Mouse (Mus musculus) limb, embryonic 14.5 days (tissue): ENCODE results near the gene Pacs1. TPM values are rescaled to one million over a fixed set of nuclear protein-coding genes. Genes with fewer than 3 reads are reported as not detected.

ENCODE experiments used
- ATAC-seq: fragments of 200-750 bp; cut with Nextera tagmentation; 2 replicates; pipeline ENCODE4 v1.8.0; 2017; ENCODE audit warnings: low read depth, moderate number of reproducible peaks, moderate TSS enrichment; ENCODE audit not compliant: low FRiP score
- DNase-seq: peaks from one replicate; pipeline ENCODE4 v3.0.0-alpha.2; 2015; ENCODE audit warnings: low spot score
- H3K27ac ChIP-seq: fragments of 300-500 bp; sonication (generic); replicated peaks from 2 replicates; pipeline ENCODE4 v1.5.1; 2014; ENCODE audit warnings: low read depth, mild to moderate bottlenecking, low read length, moderate library complexity, mixed read lengths
- H3K27me3 ChIP-seq: fragments of 300-500 bp; sonication (generic); 2 replicates; pipeline ENCODE4 v1.6.1; 2014; ENCODE audit warnings: low read length, mixed read lengths; ENCODE audit not compliant: control insufficient read depth, insufficient read depth
- H3K36me3 ChIP-seq: fragments of 300-500 bp; sonication (generic); 2 replicates; pipeline ENCODE4 v1.6.1; 2014; ENCODE audit warnings: mild to moderate bottlenecking, low read length, moderate library complexity, mixed read lengths; ENCODE audit not compliant: control insufficient read depth, insufficient read depth
- H3K4me1 ChIP-seq: fragments of 300-500 bp; sonication (generic); 2 replicates; pipeline ENCODE4 v1.6.1; 2014; ENCODE audit warnings: antibody characterized with exemption, low read length, mixed read lengths; ENCODE audit not compliant: control insufficient read depth, insufficient read depth
- H3K4me2 ChIP-seq: fragments of 300-500 bp; sonication (generic); replicated peaks from 2 replicates; pipeline ENCODE4 v1.6.1; 2014; ENCODE audit warnings: low read depth, mild to moderate bottlenecking, low read length, moderate library complexity; ENCODE audit not compliant: severe bottlenecking
- H3K4me3 ChIP-seq: fragments of 300-500 bp; sonication (generic); replicated peaks from 2 replicates; pipeline ENCODE4 v1.5.1; 2014; ENCODE audit warnings: low read length
- H3K9ac ChIP-seq: fragments of 300-500 bp; sonication (generic); 2 replicates; pipeline ENCODE4 v1.6.1; 2014; ENCODE audit warnings: mild to moderate bottlenecking, low read depth, low read length, moderate library complexity; ENCODE audit not compliant: severe bottlenecking
- H3K9me3 ChIP-seq: fragments of 300-500 bp; sonication (generic); 2 replicates; pipeline ENCODE4 v1.6.1; 2016; ENCODE audit warnings: low read length; ENCODE audit not compliant: control insufficient read depth
- POLR2A ChIP-seq: fragments of 200-500 bp; IDR thresholded peaks from 2 replicates; pipeline ENCODE4 v1.8.0; 2012; ENCODE audit warnings: inconsistent platforms, mild to moderate bottlenecking, moderate library complexity, borderline replicate concordance; ENCODE audit not compliant: insufficient read depth, insufficient read length; ENCODE audit errors: extremely low read depth
- WGBS: fragments of 180-500 bp; shearing (Covaris S2); extraction: QIAGEN DNeasy Blood & Tissue Kit; methylation state at CpG from one replicate; pipeline ENCODE4 v1.1.7; 2014; 5-methylcytosine and 5-hydroxymethylcytosine counted together
- polyA plus RNA-seq, 2 experiments: library from polyadenylated mRNA; depleted of rRNA in 1 of 2; stranded (reverse) in 1 of 2; unstranded in 1 of 2; fragments of >200 nt; fragmentation: Nextera tagmentation in 1 of 2; extraction: Ambion mirVana in 1 of 2; gene quantifications; 2 replicates each; pipeline versions ENCODE4 v1.2.1 to v1.2.3; 2012 to 2014

Pacs1 gene
- polyA plus RNA-seq, 2 experiments: 30.7 to 42.0 TPM

- Histone ChIP-seq H3K4me1 (peaks cover 7% of the 10 kb centered on the region), H3K27me3 (no peaks in the 10 kb centered on the region)
- DNase-seq: peak; percentile 21
Measured at GRCm38 (mm10) chr19:5302455-5302854, 29.5 kb upstream of the Pacs1 start.

GRCm38 (mm10) chr19:5300588-5300987 lies 27.7 kb upstream of the Pacs1 start:
- DNase-seq (no peak), ATAC-seq (no peak)
- Histone ChIP-seq H3K4me2 (no peak overlapping the region), H3K4me1 (peaks cover 12% of the 10 kb centered on the region), H3K9ac (no peak overlapping the region), H3K36me3 (0 out of 2 replicates have a peak, but pooled peaks cover under 1% of the 10 kb centered on the region), H3K9me3 (no peaks in the 10 kb centered on the region), H3K27ac (no peak overlapping the region), H3K4me3 (no peak overlapping the region), H3K27me3 (no peaks in the 10 kb centered on the region)
- no peak for TF ChIP-seq POLR2A
- WGBS: 73% methylated on average over 6 of the region's 6 CpGs

More at GRCm38 (mm10) chr19:5302455-5302854, 29.5 kb upstream of the Pacs1 start:
- WGBS: 30% methylated on average over 4 of the region's 4 CpGs
- Histone ChIP-seq H3K4me3 (no peak overlapping the region), H3K4me2 (no peak overlapping the region), H3K9ac (no peak overlapping the region), H3K27ac (no peak overlapping the region), H3K36me3 (peaks cover 11% of the 10 kb centered on the region; the same call in 1 of the 2 replicates), H3K9me3 (no peaks in the 10 kb centered on the region)
- no peak for ATAC-seq
- no peak for TF ChIP-seq POLR2A

- no peaks in the 10 kb centered on the region for H3K9me3 ChIP-seq
- TF ChIP-seq POLR2A: no peak
- H3K36me3 ChIP-seq: peaks cover under 1% of the 10 kb centered on the region
- no peak within 1 kb of the TSS for H3K27ac ChIP-seq
- peak within 1 kb of the TSS; percentile 45 for H3K4me3 ChIP-seq
- WGBS: 6% methylated on average over 32 of the region's 32 CpGs
- 0 out of 2 replicates have a peak, but pooled peaks have one; percentile 27 for ATAC-seq
- peaks cover 19% of the 10 kb centered on the region for H3K4me1 ChIP-seq
- no peaks in the 10 kb centered on the region for H3K27me3 ChIP-seq
- peak within 1 kb of the TSS; percentile 68 for H3K9ac ChIP-seq
- DNase-seq: peak; percentile 29
- peak within 1 kb of the TSS; percentile 84 for H3K4me2 ChIP-seq
Measured at GRCm38 (mm10) chr19:5297903-5298800, 25.2 kb upstream of the Pacs1 start, which contains the start of gene Gal3st3. Gene Gal3st3, plus strand, starts transcription at chr19:5298331.

GRCm38 (mm10) chr19:5296630-5297029 lies 23.7 kb upstream of the Pacs1 start:
- no peak overlapping the region for H3K4me2 ChIP-seq
- 55% methylated on average over 5 of the region's 5 CpGs for WGBS
- H3K27me3 ChIP-seq: no peaks in the 10 kb centered on the region
- H3K4me1 ChIP-seq: peaks cover 19% of the 10 kb centered on the region
- no peak overlapping the region for H3K27ac ChIP-seq
- no peak overlapping the region for H3K9ac ChIP-seq
- no peak overlapping the region for H3K4me3 ChIP-seq
- no peak for TF ChIP-seq POLR2A
- no peaks in the 10 kb centered on the region for H3K9me3 ChIP-seq
- ATAC-seq (no peak), DNase-seq (no peak)
- H3K36me3 ChIP-seq: peaks cover 14% of the 10 kb centered on the region

GRCm38 (mm10) chr19:5295736-5296075 lies 22.8 kb upstream of the Pacs1 start:
- DNase-seq (no peak), ATAC-seq (peak; percentile 53)
- 6% methylated on average over 13 of the region's 13 CpGs for WGBS
- Histone ChIP-seq H3K36me3 (peaks cover 23% of the 10 kb centered on the region), H3K9ac (peak overlapping the region; percentile 55), H3K4me3 (peak overlapping the region; percentile 91), H3K9me3 (no peaks in the 10 kb centered on the region), H3K4me2 (peak overlapping the region; percentile 74), H3K4me1 (peaks cover 19% of the 10 kb centered on the region), H3K27me3 (no peaks in the 10 kb centered on the region), H3K27ac (peak overlapping the region; percentile 83)
- TF ChIP-seq POLR2A: peak; percentile 10; the same call in 1 of the 2 replicates
